Mouse (Mus musculus) liver, adult (tissue): ENCODE measurements around the gene Faf2.

Source experiments
- GATA4 ChIP-seq: IDR thresholded peaks from 2 replicates; pipeline ENCODE4 v1.6.1; 2014; ENCODE audit warnings: mild to moderate bottlenecking, low read length; ENCODE audit not compliant: insufficient replicate concordance

The Faf2 gene

DNA sequence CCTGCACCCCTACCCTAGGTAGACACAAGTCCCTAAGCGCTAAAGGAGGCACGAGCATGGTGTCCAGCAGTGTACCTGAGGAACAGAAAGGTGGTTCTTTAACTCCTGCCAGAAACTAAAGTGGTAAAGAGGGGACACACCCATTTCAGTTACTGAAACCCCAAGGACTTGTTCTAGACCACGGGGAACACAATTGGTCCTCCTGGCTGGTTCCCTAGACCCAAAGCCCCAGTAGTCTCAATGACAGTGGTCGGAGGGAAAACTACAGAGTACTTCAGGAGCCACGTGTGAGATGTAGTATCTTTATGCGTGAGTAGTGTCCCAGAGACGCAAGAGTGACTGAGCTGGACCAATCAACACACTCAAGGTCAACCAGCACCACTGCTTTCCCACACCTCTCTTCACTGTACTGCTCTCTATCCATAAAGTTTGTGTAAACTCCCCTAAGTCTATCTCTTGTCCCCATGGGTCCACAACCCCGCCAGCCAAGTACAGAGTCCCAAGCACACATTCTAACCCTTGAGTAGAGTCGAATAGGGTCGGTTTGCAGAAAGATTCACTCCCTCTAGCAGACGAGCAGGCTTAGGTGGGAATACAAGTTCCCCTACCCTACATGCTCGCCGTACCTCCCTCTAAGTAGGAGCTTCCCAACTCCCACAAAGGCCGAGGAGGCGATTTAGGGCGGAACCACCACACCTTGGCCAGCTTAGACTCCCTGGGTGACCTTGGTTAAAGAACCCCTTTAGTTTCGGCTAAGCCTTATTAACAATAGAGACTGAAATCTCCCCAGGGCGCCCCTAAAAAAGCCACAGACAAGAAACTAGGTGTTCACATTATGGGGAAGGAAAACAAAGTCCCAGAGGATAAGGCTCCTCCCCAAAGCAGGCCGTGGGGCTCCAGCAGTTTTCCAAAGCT is 64.8 kb downstream of the Faf2 start:
- TF ChIP-seq GATA4: no peak

DNA sequence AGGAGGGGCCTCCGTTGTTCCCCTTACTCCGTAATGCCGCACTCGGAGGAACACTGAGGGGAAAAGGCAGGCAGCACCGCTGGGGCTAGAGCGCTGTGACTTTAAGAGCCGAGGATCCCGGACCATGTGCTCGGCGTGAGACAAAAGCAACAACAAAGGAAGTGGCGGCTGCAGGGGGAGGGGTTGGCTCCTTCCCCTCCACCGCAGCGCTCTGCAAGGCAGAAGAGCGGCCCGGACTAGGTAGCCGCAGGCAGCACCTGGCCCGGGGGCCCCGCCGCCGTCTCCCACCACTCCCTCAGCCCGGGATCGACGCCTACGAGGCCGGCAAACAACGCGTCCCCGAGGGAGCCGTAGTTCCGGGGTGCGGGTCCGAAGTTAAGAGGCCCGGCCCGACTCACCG is 65.5 kb downstream of the Faf2 start:
- TF ChIP-seq GATA4: no peak

DNA sequence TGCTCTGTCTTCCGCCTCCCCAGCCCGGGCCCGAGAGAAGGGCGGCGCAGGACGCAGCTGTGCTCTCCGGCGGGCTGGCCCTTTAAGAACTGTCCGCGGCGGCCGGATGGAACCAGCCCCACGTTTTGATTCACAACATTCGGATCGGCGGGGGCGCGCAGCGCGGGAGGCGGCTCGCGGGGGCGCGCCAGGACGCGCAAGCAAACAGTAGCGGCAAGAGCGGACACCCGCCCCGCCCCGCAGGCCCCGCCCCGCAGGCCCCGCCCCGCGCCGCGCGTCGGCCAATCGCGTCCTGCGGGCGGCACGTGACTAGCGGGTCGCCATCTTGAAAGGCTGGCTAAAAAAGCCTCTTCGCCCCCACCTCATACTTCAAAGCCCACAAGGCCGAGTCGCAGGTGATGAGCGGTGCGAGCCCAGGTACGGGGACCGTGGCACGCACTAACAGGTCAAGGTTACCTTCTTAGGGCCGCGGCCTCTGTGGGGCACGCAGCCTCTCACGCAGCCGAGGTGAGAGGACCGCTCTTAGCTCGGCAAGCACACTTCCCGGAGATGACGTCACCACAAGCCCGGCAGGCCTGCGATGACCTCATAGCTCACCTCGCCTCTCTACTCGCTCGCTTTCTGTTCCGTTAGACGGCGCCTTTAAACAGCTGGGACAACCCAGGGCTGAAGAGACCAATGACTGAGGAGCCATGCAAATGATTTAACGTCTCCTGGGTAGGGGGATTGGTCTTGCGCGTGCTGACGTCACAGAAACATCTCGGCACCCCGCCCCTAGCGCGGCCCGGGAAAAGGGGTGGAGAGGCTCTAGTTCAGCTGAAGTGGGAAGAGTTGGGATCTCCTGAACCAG is 66.2 kb downstream of the Faf2 start:
- no peak for TF ChIP-seq GATA4

DNA sequence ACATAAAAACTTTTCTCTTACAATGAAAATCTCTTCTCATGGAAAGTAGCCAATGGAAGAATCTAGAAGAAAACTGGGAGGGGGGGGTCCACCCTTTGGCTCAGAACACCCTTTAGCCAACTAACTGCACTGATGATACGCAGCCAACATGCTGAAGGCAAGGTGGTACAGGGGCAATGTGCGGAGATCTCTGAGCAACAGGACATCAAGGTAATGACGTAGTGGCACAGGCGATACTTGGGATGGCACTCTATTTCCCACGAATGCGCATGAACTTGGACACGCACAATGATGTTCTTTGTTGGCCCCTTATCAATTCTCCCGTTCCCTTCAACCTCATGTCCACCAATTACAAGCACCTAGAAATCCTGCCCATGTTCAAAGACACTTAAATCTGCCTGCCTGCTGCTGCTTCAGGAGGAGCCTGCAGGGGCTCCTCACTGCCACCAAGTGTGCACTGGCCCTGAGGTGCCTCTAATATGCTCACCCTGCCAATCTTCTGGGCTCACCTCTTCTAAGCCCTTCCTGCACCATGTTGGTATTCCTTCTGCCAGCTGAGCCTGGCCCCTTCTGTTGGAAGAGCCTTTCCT is 68.7 kb downstream of the Faf2 start:
- TF ChIP-seq GATA4: no peak

DNA sequence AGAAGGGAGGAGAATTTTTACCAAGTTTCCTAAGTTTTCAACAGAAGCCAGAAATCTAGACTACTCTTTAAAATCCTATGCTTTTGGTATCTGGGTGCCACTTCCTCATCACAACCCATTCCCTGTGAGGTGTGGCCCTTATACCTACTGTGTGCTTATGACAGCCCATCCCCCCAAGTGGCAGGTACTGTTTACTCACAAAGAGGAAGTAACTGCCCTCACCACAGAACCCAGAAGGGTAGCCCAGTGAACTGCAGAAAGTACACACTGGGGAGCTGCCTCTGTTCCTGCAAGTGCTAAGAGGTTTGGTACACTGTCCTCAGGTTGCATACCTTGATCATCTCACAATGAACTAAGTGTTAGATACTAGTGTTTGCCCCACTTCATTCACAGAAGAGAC is 70.2 kb downstream of the Faf2 start:
- TF ChIP-seq GATA4: no peak

DNA sequence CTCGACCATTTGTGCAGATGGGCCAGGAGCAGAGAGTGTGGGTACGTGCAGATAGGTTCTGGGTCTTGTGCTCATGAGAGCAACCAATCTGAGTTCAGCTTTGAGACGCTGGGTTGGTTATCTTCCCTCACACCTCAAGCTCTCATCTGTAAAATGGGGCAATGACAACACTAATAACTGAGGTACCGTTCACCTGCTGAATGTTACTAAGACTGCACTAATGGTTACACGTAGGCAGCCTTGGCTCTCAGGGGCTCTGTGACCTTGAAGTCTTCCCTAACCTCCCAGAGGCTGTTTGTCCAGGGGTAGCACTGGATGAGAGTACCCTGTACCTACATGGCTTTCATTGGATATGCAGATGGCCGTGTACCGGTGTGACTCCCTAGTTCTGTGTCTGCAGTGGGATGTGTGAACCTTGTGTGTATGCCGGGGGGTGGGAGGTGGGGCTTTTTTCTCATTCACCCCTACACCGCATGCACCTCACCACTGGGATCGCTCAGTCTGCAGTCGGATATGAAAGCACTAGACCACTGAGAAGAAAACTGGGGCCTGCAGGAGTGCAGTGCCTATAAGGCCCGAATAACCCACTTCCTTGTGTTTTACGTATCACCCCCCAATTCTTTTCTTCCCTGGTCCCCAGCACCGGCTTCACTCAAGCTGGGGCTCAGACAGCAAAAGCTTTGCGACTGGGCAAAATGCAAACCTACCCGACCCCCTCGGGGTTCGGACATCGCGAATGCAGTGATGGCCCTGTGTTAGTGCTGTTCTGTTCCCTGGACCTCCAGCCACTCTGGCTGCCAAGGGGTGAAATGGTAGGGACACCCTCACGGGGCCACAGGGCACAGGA is 71.3 kb downstream of the Faf2 start:
- TF ChIP-seq GATA4: no peak

DNA sequence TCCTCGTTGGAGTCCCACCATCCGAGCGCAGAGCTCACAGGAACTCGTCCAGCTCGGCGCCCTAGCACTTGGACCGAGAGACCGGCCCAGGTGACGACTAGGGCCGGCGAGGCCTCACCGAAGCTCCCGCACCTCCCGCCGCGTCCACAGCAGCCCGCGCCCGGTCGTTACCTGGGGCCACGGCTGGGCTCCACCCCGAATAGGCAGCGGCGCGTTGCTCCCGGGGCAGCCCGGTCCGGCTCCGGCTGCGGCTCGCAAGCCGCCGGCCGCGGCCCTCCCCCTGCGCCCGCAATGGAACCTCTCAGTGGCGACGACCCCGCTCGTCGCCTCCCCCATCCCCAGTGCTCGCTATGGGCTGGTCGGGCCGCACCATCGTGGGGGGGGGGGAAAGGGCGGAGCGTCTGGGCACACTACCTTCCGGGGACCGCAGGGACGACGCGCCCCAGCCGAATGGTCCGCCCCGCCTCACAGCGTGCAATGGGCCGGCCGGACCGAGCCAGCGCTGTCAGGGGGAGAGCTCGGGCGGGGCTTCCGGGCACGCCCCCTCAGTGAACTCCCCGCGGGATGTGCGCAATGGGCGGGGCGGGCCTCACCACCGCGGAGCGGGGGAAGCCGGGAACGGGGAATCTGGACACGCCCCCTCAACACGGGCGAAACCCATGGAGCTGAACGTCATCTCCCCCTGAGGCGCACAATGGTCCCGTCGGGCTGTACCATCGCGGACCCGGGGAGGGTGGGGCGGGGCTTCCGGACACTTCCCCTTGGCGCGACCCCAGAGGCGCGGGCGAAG is 72.2 kb downstream of the Faf2 start, which contains the start of gene Rnf44:
Gene Rnf44 (minus strand): TSS at position 350 of the 790 bp plus-strand sequence.
- peak; percentile 66; the same call in 1 of the 2 replicates for TF ChIP-seq GATA4

DNA sequence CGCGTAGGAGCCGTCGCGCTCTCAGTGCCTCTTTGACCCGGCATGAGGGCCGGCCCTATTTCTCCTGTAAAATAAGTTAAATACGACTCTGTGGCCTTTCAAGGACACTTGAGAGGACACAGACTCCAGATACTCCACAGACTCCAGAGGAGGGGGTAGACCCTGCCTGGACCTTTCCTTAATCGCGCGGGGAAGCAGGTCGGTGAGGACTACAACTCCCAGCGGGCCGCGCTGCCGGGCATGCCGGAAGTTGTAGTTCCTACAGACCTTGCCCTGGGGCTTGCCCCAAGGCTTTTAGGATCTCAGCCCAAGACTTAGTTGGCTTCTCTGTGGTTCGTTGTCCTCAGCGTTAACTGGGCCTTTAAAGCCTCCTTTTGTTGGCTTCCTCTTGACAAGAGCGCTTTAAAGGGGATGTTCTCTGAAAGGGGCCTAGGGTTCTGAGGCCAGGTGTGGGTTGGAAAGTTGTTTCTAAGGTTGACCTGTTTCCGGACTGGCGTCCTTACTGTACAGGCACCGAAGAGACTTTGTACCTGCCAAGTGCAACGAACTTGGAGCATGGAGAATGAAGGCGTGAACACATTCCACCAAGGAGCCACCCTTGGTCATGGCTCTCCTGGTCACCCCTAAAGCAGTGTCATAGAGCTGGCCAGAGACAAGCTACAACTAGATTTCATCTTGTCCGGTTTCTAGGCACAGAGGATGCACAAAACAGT is 72.9 kb downstream of the Faf2 start:
- TF ChIP-seq GATA4: no peak

DNA sequence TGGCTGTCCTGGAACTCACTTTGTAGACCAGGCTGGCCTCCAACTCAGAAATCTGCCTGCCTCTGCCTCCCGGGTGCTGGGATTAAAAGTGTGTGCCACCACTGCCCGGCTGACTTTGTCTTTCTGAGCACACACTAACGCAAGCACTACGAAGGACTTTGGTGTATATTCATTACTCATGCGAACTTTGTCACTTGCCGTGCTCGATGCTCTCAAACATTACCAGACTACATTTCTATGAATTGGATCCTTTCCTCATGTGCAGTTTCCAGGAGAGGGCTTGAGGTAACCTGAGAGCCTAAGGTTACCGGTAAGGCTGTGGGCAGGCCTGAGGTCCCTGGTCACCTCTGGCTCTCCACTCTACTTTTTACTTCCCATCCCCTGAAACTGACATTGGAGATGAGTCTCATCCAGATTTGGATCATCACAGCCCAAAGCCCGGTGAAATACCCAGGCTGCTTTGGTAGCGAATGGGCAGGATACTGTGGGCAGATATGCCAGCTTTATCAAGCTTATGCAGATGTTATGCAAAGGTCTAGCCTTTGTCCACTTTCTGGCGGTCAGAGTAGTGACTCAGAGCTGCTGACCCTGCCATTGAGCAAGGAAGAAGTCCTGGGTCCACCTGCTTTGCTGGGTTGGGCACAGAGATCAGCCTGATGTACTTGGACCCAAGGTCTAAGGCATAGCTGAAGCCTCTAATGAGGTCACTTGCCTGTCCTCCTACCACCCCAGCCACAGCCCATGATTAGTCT is 74.1 kb downstream of the Faf2 start:
- no peak for TF ChIP-seq GATA4

DNA sequence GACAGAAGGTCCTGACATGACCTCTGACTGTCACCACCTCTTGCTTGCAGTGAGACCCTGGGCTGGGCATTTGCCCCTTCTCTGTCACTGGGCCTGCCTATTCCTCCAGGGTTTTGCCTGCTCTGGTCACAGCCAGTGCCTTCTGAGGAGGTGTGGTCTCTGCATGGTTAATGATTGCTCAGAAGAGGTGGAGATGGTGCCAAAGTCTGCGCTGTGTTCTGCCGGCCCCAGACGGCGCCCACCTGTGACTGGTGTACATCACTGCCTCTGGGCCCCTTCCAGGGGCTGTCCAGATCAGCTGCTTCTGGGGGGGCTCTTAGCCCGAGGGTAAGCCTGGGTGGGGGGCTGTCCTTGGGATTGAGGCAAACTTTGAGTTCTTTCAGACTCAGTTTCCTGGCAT is 79.7 kb downstream of the Faf2 start, which contains the start of gene Cdhr2:
Gene Cdhr2 (plus strand): TSS at position 219 of the 400 bp plus-strand sequence.
- TF ChIP-seq GATA4: no peak

DNA sequence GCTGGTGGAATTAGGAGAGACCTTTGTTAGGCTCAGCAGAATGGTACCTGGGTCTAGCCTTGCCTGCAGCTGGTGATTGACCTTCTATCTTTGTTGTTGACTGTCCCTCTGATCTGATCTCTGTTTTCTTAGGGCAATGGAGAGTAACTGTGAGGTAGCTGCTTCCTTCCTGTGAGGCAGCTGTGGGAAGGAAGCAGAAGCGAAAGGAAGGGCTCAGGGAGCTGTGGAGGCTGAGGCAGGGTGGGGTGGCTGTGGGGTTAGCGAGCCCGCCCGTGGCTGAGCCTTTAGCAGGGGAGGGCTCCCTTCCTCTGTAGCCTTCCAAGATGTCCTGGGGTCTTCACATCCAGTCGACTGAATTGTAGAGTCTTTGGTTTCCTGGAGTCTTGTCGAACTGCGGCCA is 80.9 kb downstream of the Faf2 start:
- TF ChIP-seq GATA4: no peak

DNA sequence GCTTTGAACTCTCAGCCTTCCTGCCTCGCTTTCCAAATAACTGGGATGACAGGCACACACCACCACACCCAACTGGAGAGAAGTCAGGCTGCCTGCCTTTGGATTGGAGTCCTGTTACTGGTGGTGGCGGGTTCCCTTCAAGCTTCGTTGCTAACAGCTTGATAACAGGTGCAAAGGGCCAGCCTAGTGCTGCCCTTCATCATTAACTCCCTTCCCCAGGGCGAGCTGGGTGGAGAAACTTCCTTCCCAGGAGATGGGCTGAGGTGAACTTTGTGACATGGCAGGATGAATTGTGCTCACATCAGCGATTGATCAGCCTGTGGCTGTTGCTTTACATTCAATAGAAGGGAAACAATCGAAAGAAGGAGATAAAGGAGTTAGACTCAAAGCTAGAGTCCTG is 83.3 kb downstream of the Faf2 start:
- no peak for TF ChIP-seq GATA4
